17 mouse cellular contexts compared by ENCODE assay signal in genomic region chrX:41735646-41736045, GRCm38 (mm10).
"Had no signal": no experiment of that assay in that cellular context is flagged by ENCODE, and none has a peak within 500 bp of the region (broad histone marks: within the 10 kb centered on the region; RNA-seq: fewer than 3 reads in every experiment).

No protein-coding gene starts in this region.

- H3K27ac ChIP-seq: midbrain, embryonic 10.5 days; midbrain, embryonic 12.5 days; neural tube, embryonic 13.5 days; neural tube, embryonic 15.5 days had no signal

- H3K4me2 ChIP-seq: lung, embryonic 14.5 days; midbrain, embryonic 12.5 days; neural tube, embryonic 13.5 days; neural tube, embryonic 15.5 days had no signal

- H3K4me3 ChIP-seq: midbrain, embryonic 10.5 days; midbrain, embryonic 12.5 days; myocyte; neural tube, embryonic 13.5 days; neural tube, embryonic 15.5 days had no signal

- H3K4me1 ChIP-seq: midbrain, embryonic 10.5 days; midbrain, embryonic 12.5 days; neural tube, embryonic 13.5 days; neural tube, embryonic 15.5 days had no signal

- H3K27me3 ChIP-seq: midbrain, embryonic 12.5 days; neural tube, embryonic 13.5 days; neural tube, embryonic 15.5 days had no signal

- H3K9me3 ChIP-seq: midbrain, embryonic 10.5 days; midbrain, embryonic 12.5 days; neural tube, embryonic 13.5 days; neural tube, embryonic 15.5 days had no signal

- H3K9ac ChIP-seq: lung, embryonic 14.5 days; midbrain, embryonic 12.5 days; neural tube, embryonic 13.5 days; neural tube, embryonic 15.5 days had no signal

- ATAC-seq: midbrain, embryonic 16.5 days had no signal

- DNase-seq: lung, adult 18-20 months; lung, embryonic 14.5 days; lung, postnatal 10 days; lung, postnatal 4 days; right cerebral cortex, adult 18-20 months; right cerebral cortex, postnatal 25 days; right cerebral cortex, postnatal 4 days; spleen, adult 18-20 months; thymus, adult 18-20 months; thymus, postnatal 14 days; thymus, postnatal 36 days had no signal

- H3K36me3 ChIP-seq: midbrain, embryonic 10.5 days; midbrain, embryonic 12.5 days; neural tube, embryonic 13.5 days; neural tube, embryonic 15.5 days had no signal
